Mouse (Mus musculus): ENCODE measurements around the gene Sh3kbp1.
A peak's percentile ranks its signal among the peaks of the same experiment; 100 is the strongest.

Gene Sh3kbp1

GRCm38 (mm10) chrX:159942569-159942968 lies 315.5 kb downstream of the Sh3kbp1 start:
- DNase-seq: peak in 1 of 2 experiments; percentile 6

GRCm38 (mm10) chrX:159943586-159943985 lies 316.5 kb downstream of the Sh3kbp1 start:
- no peak for DNase-seq

- DNase-seq: no peak
Measured at GRCm38 (mm10) chrX:159953546-159954429, 326.7 kb downstream of the Sh3kbp1 start.

- peak; percentile 73 to 84 for DNase-seq
Measured at GRCm38 (mm10) chrX:159954430-159954779, 327.3 kb downstream of the Sh3kbp1 start.

- no peak for DNase-seq
Measured at GRCm38 (mm10) chrX:159955433-159955832, 328.4 kb downstream of the Sh3kbp1 start.

- no peak for DNase-seq
Measured at GRCm38 (mm10) chrX:159961385-159961784, 334.3 kb downstream of the Sh3kbp1 start.

GRCm38 (mm10) chrX:159963273-159963672 lies 336.2 kb downstream of the Sh3kbp1 start:
- DNase-seq: peak; percentile 45 to 68

- peak; percentile 87 to 88 for DNase-seq
Measured at GRCm38 (mm10) chrX:159963925-159964324, 336.9 kb downstream of the Sh3kbp1 start.

GRCm38 (mm10) chrX:159969025-159969424 lies 342.0 kb downstream of the Sh3kbp1 start:
- no peak for DNase-seq

GRCm38 (mm10) chrX:159971091-159971779 lies 344.2 kb downstream of the Sh3kbp1 start:
- DNase-seq: no peak

GRCm38 (mm10) chrX:159973730-159974129 lies 346.7 kb downstream of the Sh3kbp1 start:
- peak in 1 of 2 experiments; percentile 51 for DNase-seq

GRCm38 (mm10) chrX:159976243-159976642 lies 349.2 kb downstream of the Sh3kbp1 start:
- no peak for DNase-seq

- DNase-seq: peak; percentile 24 to 53
Measured at GRCm38 (mm10) chrX:159988002-159988960, 361.2 kb downstream of the Sh3kbp1 start, which contains the start of gene Map3k15. Map3k15 (plus strand) TSS chrX:159988433.

GRCm38 (mm10) chrX:159995808-159996207 lies 368.7 kb downstream of the Sh3kbp1 start:
- no peak for DNase-seq

Data from cerebellum, postnatal 25 days (tissue).